Mouse (Mus musculus): ENCODE data around the gene Tspan15.

- TF ChIP-seq POLR2A (IDR thresholded peaks at IDR 0.05; ENCODE audit: borderline replicate concordance, insufficient read depth, low read length) (peak; percentile 38; the same call in 1 of the 2 replicates), CTCF (IDR thresholded peaks at IDR 0.05; ENCODE audit: borderline replicate concordance, insufficient read depth, low read depth, low read length) (peak; percentile 30; the same call in 1 of the 2 replicates)
Observed at GRCm38 (mm10) chr10:62181701-62182100, 49.4 kb downstream of the Tspan15 start.
